Mouse (Mus musculus) forebrain, embryonic 15.5 days (tissue): ENCODE data around the gene Casp6. TPM values are rescaled to one million over a fixed set of nuclear protein-coding genes. Genes with fewer than 3 reads are reported as not detected.

Source experiments
- ATAC-seq: fragments of 200-750 bp; cut with Nextera tagmentation; replicated peaks from 2 replicates; pipeline ENCODE4 v1.8.0; 2017; ENCODE audit warnings: mild to moderate bottlenecking, moderate TSS enrichment, moderate library complexity
- H3K27ac ChIP-seq: fragments of 300-500 bp; sonication (generic); replicated peaks from 2 replicates; pipeline ENCODE4 v1.5.1; 2015; ENCODE audit warnings: mild to moderate bottlenecking, inconsistent platforms
- H3K27me3 ChIP-seq: fragments of 300-500 bp; sonication (generic); 2 replicates; pipeline ENCODE4 v1.6.1; 2015; ENCODE audit warnings: inconsistent platforms
- H3K36me3 ChIP-seq: fragments of 300-500 bp; sonication (generic); 2 replicates; pipeline ENCODE4 v1.6.1; 2015; ENCODE audit warnings: mild to moderate bottlenecking, inconsistent platforms
- H3K4me1 ChIP-seq: fragments of 300-500 bp; sonication (generic); 2 replicates; pipeline ENCODE4 v1.6.1; 2015; ENCODE audit warnings: inconsistent platforms
- H3K4me2 ChIP-seq: fragments of 300-500 bp; sonication (generic); replicated peaks from 2 replicates; pipeline ENCODE4 v1.6.1; 2015; ENCODE audit warnings: mild to moderate bottlenecking, inconsistent platforms
- H3K4me3 ChIP-seq: fragments of 300-500 bp; sonication (generic); 2 replicates; pipeline ENCODE4 v1.5.1; 2015; ENCODE audit warnings: mild to moderate bottlenecking, inconsistent platforms
- H3K9ac ChIP-seq: fragments of 300-500 bp; sonication (generic); replicated peaks from 2 replicates; pipeline ENCODE4 v1.6.1; 2015; ENCODE audit warnings: mild to moderate bottlenecking, inconsistent platforms
- H3K9me3 ChIP-seq: fragments of 300-500 bp; sonication (generic); 2 replicates; pipeline ENCODE4 v1.6.1; 2016; ENCODE audit warnings: inconsistent platforms
- WGBS: fragments of 180-500 bp; shearing (Covaris S2); methylation state at CpG from one replicate; pipeline ENCODE4 v1.1.7; 2015; ENCODE audit warnings: mixed read lengths; 5-methylcytosine and 5-hydroxymethylcytosine counted together
- polyA plus RNA-seq: library from polyadenylated mRNA; unstranded; fragments of >200 nt; fragmentation: Nextera tagmentation; extraction: Ambion mirVana; gene quantifications from 2 replicates; pipeline ENCODE4 v1.2.1, GENCODE M21; 2015

Casp6 gene
- 30.8 and 33.4 TPM in 2 replicates for polyA plus RNA-seq

GRCm38 (mm10) chr3:129901271-129901809 lies at the start of gene Casp6:
Gene Casp6 (plus strand): TSS chr3:129901425.
- no peak within 1 kb of the TSS for H3K27ac ChIP-seq
- ATAC-seq, result peak; percentile 96
- H3K9ac ChIP-seq, result peak within 1 kb of the TSS; percentile 52
- H3K36me3 ChIP-seq, result no peaks in the 10 kb centered on the region
- no peaks in the 10 kb centered on the region for H3K9me3 ChIP-seq
- no peaks in the 10 kb centered on the region for H3K27me3 ChIP-seq
- H3K4me1 ChIP-seq, result peaks cover 13% of the 10 kb centered on the region
- H3K4me3 ChIP-seq, result peak within 1 kb of the TSS; percentile 61
- 0% methylated on average over 34 of the region's 34 CpGs for WGBS
- peak within 1 kb of the TSS; percentile 75 for H3K4me2 ChIP-seq

- Histone ChIP-seq H3K4me1 (no peaks in the 10 kb centered on the region), H3K4me3 (no peak overlapping the region), H3K27ac (no peak overlapping the region), H3K27me3 (no peaks in the 10 kb centered on the region), H3K4me2 (no peak overlapping the region), H3K9ac (no peak overlapping the region), H3K36me3 (no peaks in the 10 kb centered on the region), H3K9me3 (no peaks in the 10 kb centered on the region)
- 75% methylated on average over 2 of the region's 2 CpGs for WGBS
- no peak for ATAC-seq
These were observed 38.6 kb upstream of the Casp6 start for GRCm38 (mm10) chr3:129862592-129862991.

DNA sequence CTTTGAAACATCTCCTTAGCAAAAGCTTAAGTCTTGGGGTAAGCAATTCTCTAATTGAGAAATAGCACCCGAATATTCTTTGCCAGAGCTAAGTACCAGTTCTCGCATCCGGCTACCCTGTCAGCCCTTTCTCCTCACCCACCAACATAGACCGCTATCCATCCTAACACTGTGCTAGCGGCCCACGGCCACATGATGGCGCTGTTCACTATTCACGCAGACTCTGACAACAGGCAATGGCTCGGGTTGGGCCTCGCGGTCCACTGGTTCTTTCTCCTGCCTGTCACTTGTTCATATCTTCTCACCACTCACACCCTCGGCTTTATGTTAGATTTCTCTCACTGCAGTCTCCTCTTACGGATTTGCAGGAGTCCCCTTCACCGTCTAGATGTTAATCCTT lies 37.5 kb upstream of the Casp6 start:
- Histone ChIP-seq H3K27me3 (no peaks in the 10 kb centered on the region), H3K9me3 (no peaks in the 10 kb centered on the region), H3K36me3 (no peaks in the 10 kb centered on the region), H3K27ac (no peak overlapping the region), H3K4me1 (no peaks in the 10 kb centered on the region), H3K4me2 (no peak overlapping the region), H3K4me3 (no peak overlapping the region), H3K9ac (no peak overlapping the region)
- ATAC-seq, result no peak
- 47% methylated on average over 14 of the region's 14 CpGs for WGBS

DNA sequence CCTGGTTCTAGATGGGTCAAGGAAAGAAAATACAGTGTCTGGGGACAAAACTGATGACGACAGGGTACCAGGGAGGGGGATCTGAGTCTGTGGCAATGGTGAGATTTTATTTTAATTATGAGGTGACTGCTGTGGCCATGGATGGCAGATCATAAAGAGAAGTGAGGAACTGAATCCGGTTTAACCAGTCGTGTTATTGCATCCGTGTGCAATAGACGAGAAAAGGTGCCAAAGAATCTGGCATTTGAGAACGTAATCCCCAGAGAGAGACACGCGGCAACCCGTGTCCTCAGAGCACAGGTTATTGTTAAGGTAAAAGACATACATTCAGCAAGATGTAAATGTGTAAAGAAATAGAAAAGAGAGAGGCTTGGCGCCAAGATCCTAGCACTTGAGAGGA lies 23.9 kb upstream of the Casp6 start:
- 83% methylated on average over 10 of the region's 10 CpGs for WGBS
- Histone ChIP-seq H3K4me3 (no peak overlapping the region), H3K27me3 (no peaks in the 10 kb centered on the region), H3K4me1 (peaks cover 13% of the 10 kb centered on the region), H3K4me2 (no peak overlapping the region), H3K36me3 (no peaks in the 10 kb centered on the region), H3K27ac (no peak overlapping the region), H3K9me3 (no peaks in the 10 kb centered on the region), H3K9ac (no peak overlapping the region)
- ATAC-seq, result no peak

- ATAC-seq, result peak; percentile 95
- under 1% methylated on average over 46 of the region's 66 CpGs for WGBS
- Histone ChIP-seq H3K9ac (peak within 1 kb of the TSS; percentile 82), H3K27ac (peak within 1 kb of the TSS; percentile 83), H3K9me3 (no peaks in the 10 kb centered on the region), H3K4me3 (peak within 1 kb of the TSS; percentile 87), H3K4me2 (peak within 1 kb of the TSS; percentile 85), H3K36me3 (no peaks in the 10 kb centered on the region), H3K4me1 (peaks cover 13% of the 10 kb centered on the region), H3K27me3 (no peaks in the 10 kb centered on the region)
These were observed 22.7 kb upstream of the Casp6 start, which contains the start of gene Pla2g12a for GRCm38 (mm10) chr3:129878405-129879021. Gene Pla2g12a (plus strand): TSS chr3:129878606.

DNA sequence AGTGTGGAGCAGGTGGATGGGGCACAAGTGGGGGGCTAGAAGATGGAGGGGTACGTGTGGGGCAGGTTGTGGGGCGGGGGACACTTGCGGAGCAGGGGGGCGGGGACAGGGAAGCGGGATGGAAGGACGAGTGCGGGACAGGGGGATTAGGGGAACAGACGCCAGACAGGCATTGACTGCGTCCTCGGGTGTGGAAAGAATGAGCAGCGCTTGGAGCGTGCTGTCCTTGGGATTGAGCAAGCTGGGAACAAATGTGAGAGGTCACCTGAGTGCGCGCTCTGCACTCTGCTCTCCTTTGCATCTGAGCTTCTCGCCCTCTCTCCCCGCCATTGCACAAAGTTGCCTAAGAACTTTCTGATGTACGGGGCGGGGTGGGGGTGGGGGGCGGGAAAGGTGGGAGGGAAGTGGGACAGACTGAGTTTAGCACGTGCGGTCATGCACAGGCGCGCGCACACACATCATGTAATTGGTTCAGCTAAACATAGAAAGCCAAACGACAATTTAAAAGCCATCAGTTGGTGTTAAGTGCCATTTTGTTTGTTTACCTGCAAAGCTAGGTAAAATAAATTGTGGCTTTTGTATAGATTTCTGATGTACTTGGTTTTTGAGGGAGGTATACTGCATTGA lies 22.0 kb upstream of the Casp6 start:
- Histone ChIP-seq H3K4me2 (peak overlapping the region; percentile 85), H3K9me3 (no peaks in the 10 kb centered on the region), H3K27ac (peak overlapping the region; percentile 83), H3K4me3 (peak overlapping the region; percentile 87), H3K27me3 (no peaks in the 10 kb centered on the region), H3K9ac (peak overlapping the region; percentile 82), H3K36me3 (no peaks in the 10 kb centered on the region), H3K4me1 (peaks cover 13% of the 10 kb centered on the region)
- peak; percentile 57 for ATAC-seq
- 0% methylated on average over 25 of the region's 25 CpGs for WGBS

DNA sequence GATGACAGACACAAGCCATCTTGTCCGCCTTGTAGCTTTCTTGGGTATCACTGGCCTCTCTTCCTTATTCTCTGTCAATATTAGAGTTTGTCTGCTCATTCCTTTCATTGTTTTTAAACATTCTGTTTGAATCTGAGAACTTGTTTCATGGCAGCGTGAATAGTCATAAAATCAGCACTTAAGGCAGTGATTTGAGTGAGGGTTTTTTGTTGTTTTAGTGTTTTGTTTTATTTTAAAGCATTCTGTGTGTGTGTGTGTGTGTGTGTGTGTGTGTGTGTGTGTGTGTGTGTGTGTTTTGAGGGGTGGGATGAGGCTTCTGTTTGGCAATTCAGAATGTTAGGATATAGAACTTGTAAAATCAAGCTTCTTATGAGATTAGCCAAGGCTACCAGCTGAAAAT lies 21.3 kb upstream of the Casp6 start:
- Histone ChIP-seq H3K9me3 (no peaks in the 10 kb centered on the region), H3K27ac (no peak overlapping the region), H3K4me2 (peak overlapping the region; percentile 85; the same call in 1 of the 2 replicates), H3K27me3 (no peaks in the 10 kb centered on the region), H3K4me1 (peaks cover 13% of the 10 kb centered on the region), H3K9ac (no peak overlapping the region), H3K4me3 (no peak overlapping the region; the same call in 1 of the 2 replicates), H3K36me3 (no peaks in the 10 kb centered on the region)
- 55% methylated on average over 2 of the region's 2 CpGs for WGBS
- ATAC-seq, result no peak

DNA sequence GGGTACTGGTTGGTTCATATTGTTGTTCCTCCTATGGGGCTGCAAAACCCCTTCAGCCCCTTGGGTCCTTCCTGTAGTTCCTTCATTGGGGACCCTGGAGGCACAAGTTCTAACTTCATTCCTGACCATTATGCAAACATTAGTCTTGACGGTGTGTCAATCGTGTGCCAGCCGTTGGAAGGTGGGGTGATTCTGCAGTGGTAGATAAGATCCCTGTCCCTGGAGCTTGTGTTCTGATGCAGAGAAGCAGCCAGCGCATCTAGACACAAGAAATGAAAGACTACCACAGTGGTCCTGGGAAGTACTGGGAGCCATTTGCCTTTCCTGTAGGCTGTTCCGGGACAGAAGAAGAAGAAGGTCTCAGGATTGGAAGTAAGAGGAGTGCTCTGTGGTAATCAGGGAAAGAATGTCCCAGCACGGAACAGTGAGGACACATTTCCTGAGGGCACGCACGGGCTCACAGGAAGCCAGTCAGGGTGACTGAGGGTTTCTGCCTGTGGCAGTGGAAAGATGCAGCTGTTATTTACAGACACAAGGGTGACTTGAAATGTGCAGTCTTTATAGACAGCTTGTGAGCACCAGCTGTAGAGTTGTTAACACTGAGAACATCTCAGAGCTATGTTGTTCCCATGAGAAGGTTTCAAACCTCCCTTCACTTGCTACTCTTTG lies 20.2 kb upstream of the Casp6 start:
- H3K9ac ChIP-seq, result no peak overlapping the region
- H3K4me1 ChIP-seq, result peaks cover 13% of the 10 kb centered on the region
- no peaks in the 10 kb centered on the region for H3K9me3 ChIP-seq
- no peak overlapping the region for H3K4me2 ChIP-seq
- ATAC-seq, result no peak
- H3K4me3 ChIP-seq, result no peak overlapping the region
- no peaks in the 10 kb centered on the region for H3K27me3 ChIP-seq
- H3K36me3 ChIP-seq, result no peaks in the 10 kb centered on the region
- 90% methylated on average over 8 of the region's 8 CpGs for WGBS
- H3K27ac ChIP-seq, result no peak overlapping the region

DNA sequence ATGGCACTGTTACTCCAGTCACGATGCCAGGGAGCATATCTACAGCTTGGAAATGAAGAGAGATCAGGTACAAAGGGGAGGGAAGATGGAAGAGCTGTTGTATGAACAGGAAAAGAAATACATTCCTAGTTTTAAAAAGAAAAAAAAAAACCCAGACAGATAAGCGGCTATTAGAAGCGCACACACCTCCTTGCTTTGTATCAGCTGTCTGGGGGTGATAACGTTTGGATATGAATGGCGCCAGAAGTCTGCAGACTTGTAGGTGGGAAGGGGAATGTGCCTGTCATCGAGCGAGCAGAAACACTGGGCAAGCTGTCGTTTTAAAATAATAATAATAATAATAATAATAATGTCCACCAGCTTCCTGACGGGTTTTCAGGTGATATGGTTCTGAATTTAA lies 15.6 kb upstream of the Casp6 start:
- no peaks in the 10 kb centered on the region for H3K9me3 ChIP-seq
- H3K4me3 ChIP-seq, result no peak overlapping the region
- WGBS, result 88% methylated on average over 9 of the region's 9 CpGs
- no peak for ATAC-seq
- H3K27me3 ChIP-seq, result no peaks in the 10 kb centered on the region
- H3K36me3 ChIP-seq, result peaks cover under 1% of the 10 kb centered on the region; the same call in 1 of the 2 replicates
- H3K9ac ChIP-seq, result no peak overlapping the region
- H3K4me2 ChIP-seq, result no peak overlapping the region
- no peak overlapping the region for H3K27ac ChIP-seq
- no peaks in the 10 kb centered on the region for H3K4me1 ChIP-seq

- H3K27ac ChIP-seq, result no peak overlapping the region
- no peak overlapping the region for H3K4me3 ChIP-seq
- no peaks in the 10 kb centered on the region for H3K4me1 ChIP-seq
- H3K4me2 ChIP-seq, result no peak overlapping the region
- H3K36me3 ChIP-seq, result peaks cover 8% of the 10 kb centered on the region; the same call in 1 of the 2 replicates
- WGBS, result 86% methylated on average over 5 of the region's 5 CpGs
- ATAC-seq, result no peak
- H3K27me3 ChIP-seq, result no peaks in the 10 kb centered on the region
- H3K9ac ChIP-seq, result no peak overlapping the region
- H3K9me3 ChIP-seq, result no peaks in the 10 kb centered on the region
These were observed 14.8 kb upstream of the Casp6 start for GRCm38 (mm10) chr3:129886430-129886829.

DNA sequence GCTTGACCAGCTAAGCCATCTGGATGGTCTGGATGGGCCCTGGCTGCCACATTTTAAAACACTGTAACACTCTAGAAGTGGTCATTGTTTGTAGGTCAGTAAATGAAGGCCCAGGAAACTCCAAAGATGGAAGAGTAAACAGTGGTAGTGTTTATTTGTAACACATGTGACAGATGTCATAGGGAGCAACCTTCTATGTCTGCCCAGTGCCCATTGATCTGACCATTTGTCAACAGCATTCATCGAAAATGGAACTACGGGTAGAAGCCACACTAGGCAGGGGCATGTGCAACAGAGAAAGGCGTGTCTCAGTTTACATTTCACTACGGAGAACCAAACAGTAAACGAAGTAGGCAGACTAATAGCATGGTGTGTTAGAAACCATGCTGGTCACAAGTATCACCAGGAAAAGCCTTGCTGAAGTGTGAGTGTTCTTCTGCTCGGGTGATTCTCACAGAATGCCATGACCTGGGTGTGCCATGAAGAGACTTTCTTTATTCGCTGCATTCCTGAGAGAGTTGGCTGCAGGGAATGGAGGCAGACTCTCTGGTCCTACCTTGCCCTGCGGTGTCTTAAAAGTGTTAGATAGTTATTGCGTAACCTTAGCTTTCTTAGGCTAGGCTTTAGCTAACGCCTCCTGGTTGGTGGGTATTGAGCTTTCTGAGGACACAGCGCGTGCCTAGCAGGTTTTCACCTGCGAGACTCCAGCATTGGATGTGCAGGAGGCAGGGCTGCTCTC lies 13.3 kb upstream of the Casp6 start:
- Histone ChIP-seq H3K9ac (no peak overlapping the region), H3K27ac (no peak overlapping the region), H3K36me3 (peaks cover 8% of the 10 kb centered on the region; the same call in 1 of the 2 replicates), H3K4me1 (no peaks in the 10 kb centered on the region), H3K4me2 (no peak overlapping the region), H3K27me3 (no peaks in the 10 kb centered on the region), H3K4me3 (no peak overlapping the region), H3K9me3 (no peaks in the 10 kb centered on the region)
- 91% methylated on average over 13 of the region's 13 CpGs for WGBS
- no peak for ATAC-seq
